Mouse (Mus musculus): Measurements from ENCODE around the gene Derl3. TPM values are rescaled to one million over a fixed set of nuclear protein-coding genes. Genes with fewer than 3 reads are reported as not detected.

Derl3 gene
- polyA plus RNA-seq, 1 experiment from 2014 or later = 1.7 TPM

DNA sequence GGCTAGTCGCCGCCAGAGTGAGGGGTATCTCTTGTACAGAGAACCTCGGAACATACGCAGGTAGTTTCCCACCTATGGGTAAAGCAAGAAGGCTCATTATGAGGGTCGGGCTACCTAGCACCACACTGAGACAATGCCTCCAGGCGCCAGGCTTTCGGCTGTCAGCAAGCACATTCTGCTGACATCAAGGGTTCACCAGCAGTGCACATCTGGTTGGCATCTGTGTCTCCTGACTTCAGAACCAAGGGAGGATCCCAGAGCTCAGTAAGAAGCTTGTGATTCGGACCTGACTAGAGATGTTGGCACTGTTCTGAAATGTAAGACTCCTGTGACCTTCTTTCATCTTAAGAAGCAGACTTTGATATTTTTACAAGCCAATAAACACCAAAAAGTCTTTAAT, 23.6 kb downstream of the Derl3 start:
- Histone ChIP-seq H3K27ac (replicated peaks in 1 of 2; ENCODE audit: control insufficient read depth in 1 of 2, insufficient read depth in 1 of 2, low read depth in 2 of 2, low read length in 2 of 2) (no peak overlapping the region), H3K36me3 (ENCODE audit: control insufficient read depth, insufficient read depth, low read length) (peaks cover 56% of the 10 kb centered on the region), H3K27me3 (ENCODE audit: control insufficient read depth, insufficient read depth, low read length) (no peaks in the 10 kb centered on the region), H3K4me2 (ENCODE audit: low read length) (no peak overlapping the region), H3K9ac (ENCODE audit: low read length) (no peak overlapping the region), H3K4me1 (ENCODE audit: control insufficient read depth in 2 of 2, insufficient read depth in 2 of 2, low read length in 2 of 2) (peaks cover 5 to 34% of the 10 kb centered on the region in 2 experiments), H3K4me3 (ENCODE audit: control insufficient read depth in 1 of 2, insufficient read depth in 1 of 2, low read depth in 1 of 2, low read length in 2 of 2) (no peak overlapping the region), H3K9me3 (ENCODE audit: control insufficient read depth, low read length) (no peaks in the 10 kb centered on the region)
- 80% methylated on average over 8 of the region's 8 CpGs for WGBS
- no peak for ATAC-seq (ENCODE audit: insufficient number of reproducible peaks, insufficient read depth, low FRiP score, low read depth)

DNA sequence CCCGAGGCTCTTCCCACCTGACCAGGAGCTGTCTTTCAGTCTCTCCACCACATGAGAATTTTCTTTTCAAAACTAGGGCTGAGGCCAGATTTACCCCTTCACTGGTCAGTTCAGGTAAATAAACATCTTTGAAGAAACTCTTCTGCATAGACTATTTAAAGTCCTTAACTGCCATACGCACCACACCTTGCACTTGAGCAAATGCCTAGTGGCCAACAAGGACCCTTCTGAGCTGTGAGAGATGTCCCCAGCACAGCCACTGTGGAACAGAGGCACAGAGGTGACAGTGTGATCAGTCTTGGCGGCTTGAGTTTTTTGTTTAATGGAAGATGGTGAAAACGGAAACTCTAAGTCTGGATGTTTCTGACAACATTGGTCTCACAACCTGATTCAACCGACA, 25.8 kb downstream of the Derl3 start:
- Histone ChIP-seq H3K4me2 (ENCODE audit: low read length) (no peak overlapping the region), H3K9ac (ENCODE audit: low read length) (no peak overlapping the region), H3K4me1 (ENCODE audit: control insufficient read depth in 2 of 2, insufficient read depth in 2 of 2, low read length in 2 of 2) (peaks cover 2 to 35% of the 10 kb centered on the region in 2 experiments), H3K4me3 (ENCODE audit: control insufficient read depth in 1 of 2, insufficient read depth in 1 of 2, low read depth in 1 of 2, low read length in 2 of 2) (no peak overlapping the region), H3K27ac (replicated peaks in 1 of 2; ENCODE audit: control insufficient read depth in 1 of 2, insufficient read depth in 1 of 2, low read depth in 2 of 2, low read length in 2 of 2) (no peak overlapping the region), H3K27me3 (ENCODE audit: control insufficient read depth, insufficient read depth, low read length) (no peaks in the 10 kb centered on the region), H3K9me3 (ENCODE audit: control insufficient read depth, low read length) (no peaks in the 10 kb centered on the region), H3K36me3 (ENCODE audit: control insufficient read depth, insufficient read depth, low read length) (peaks cover 50% of the 10 kb centered on the region)
- ATAC-seq (ENCODE audit: insufficient number of reproducible peaks, insufficient read depth, low FRiP score, low read depth) = no peak
- WGBS = 83% methylated on average over 5 of the region's 5 CpGs

DNA sequence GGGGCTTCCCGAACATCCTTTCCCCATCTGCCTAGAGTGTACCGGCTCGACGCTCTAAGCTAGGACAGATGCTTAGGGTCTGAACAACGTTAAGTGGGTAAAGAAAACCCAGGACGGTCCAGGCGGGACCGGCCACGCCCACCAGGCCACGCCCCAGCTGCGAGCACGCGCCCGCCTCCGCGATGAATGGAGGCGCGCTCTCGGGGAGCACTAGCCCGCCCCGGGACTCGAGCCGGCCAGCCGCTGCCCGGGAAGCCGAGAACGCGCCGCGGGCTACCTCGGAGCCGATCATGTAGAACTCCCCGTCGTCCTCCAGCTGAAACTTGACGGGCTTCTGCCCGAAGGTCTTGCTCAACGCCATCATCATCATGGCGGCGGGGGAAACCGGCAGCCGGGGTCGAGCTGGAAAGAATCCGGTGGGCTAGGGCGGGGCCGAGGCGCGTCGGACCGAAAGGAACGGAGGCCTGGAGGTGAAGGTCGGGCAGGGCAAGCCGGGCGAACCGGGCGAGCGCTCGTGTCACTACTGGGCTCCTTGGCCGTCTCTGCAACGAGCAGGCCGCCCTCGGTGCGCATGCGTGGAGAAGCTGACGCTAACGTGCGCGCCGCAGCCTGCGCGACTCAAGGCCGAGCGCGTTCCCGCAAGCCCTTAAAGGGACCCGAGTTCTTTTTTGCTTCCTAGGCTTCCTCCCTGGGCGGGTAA, 28.0 kb downstream of the Derl3 start, which contains the start of gene Smarcb1:
Gene Smarcb1 (minus strand): TSS at position 592 of the 700 bp plus-strand sequence.
- ATAC-seq (ENCODE audit: insufficient number of reproducible peaks, insufficient read depth, low FRiP score, low read depth) = peak; percentile 87
- H3K9me3 ChIP-seq (ENCODE audit: control insufficient read depth, low read length) = no peaks in the 10 kb centered on the region
- H3K27me3 ChIP-seq (ENCODE audit: control insufficient read depth, insufficient read depth, low read length) = no peaks in the 10 kb centered on the region
- under 1% methylated on average over 72 of the region's 76 CpGs for WGBS
- peak within 1 kb of the TSS; percentile 85 for H3K4me2 ChIP-seq (ENCODE audit: low read length)
- H3K27ac ChIP-seq (replicated peaks in 1 of 2; ENCODE audit: control insufficient read depth in 1 of 2, insufficient read depth in 1 of 2, low read depth in 2 of 2, low read length in 2 of 2) = peak within 1 kb of the TSS; percentile 84 to 91
- H3K4me1 ChIP-seq (ENCODE audit: control insufficient read depth in 2 of 2, insufficient read depth in 2 of 2, low read length in 2 of 2) = peaks cover 2 to 33% of the 10 kb centered on the region in 2 experiments
- peak within 1 kb of the TSS; percentile 71 to 86 for H3K4me3 ChIP-seq (ENCODE audit: control insufficient read depth in 1 of 2, insufficient read depth in 1 of 2, low read depth in 1 of 2, low read length in 2 of 2)
- peaks cover 56% of the 10 kb centered on the region for H3K36me3 ChIP-seq (ENCODE audit: control insufficient read depth, insufficient read depth, low read length)
- H3K9ac ChIP-seq (ENCODE audit: low read length) = peak within 1 kb of the TSS; percentile 92

DNA sequence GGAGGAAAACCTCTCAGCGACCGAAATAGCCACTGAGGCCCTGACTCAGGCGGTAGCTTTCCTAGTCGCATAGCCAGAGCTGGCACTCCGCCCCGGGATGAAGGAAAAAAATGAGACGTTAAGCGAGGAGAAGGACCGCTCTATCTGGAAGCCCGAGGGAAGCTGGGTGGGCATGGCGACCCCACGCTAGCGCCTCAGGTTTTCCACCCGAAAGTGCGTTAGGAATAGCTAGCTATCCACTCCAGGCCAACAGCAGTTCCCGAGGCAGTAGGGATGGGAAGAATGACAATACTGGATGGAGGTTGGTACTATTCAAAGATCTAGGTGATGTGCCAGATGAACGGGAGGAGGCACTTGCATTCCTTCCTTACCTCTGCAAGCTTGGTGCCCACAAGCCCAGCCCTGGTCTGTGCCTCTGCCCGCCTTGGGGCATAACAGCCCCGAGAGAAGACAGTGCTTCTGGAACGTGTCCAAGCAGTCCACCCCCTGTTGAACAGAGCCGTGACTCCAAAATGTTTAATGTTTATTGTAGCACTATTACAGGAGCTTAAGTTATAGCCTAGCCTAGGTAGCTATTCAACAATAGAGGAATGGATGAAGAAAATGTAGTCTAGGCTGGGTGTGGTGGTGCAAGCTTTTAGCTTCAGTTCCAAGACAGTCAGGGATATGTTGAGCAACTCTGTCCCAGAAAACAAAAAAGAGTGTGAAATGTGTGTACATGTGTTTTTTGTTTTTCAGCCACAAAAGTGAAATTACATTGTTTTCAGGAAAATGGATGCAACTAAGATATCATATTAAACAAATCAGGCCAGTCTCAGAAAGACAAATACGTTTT, 28.7 kb downstream of the Derl3 start:
- peak overlapping the region; percentile 85 for H3K4me2 ChIP-seq (ENCODE audit: low read length)
- peak overlapping the region; percentile 71 to 86 for H3K4me3 ChIP-seq (ENCODE audit: control insufficient read depth in 1 of 2, insufficient read depth in 1 of 2, low read depth in 1 of 2, low read length in 2 of 2)
- H3K36me3 ChIP-seq (ENCODE audit: control insufficient read depth, insufficient read depth, low read length) = peaks cover 51% of the 10 kb centered on the region
- no peak for ATAC-seq (ENCODE audit: insufficient number of reproducible peaks, insufficient read depth, low FRiP score, low read depth)
- no peaks in the 10 kb centered on the region for H3K9me3 ChIP-seq (ENCODE audit: control insufficient read depth, low read length)
- H3K27ac ChIP-seq (replicated peaks in 1 of 2; ENCODE audit: control insufficient read depth in 1 of 2, insufficient read depth in 1 of 2, low read depth in 2 of 2, low read length in 2 of 2) = peak overlapping the region; percentile 80 to 91
- peaks cover 2 to 33% of the 10 kb centered on the region in 2 experiments for H3K4me1 ChIP-seq (ENCODE audit: control insufficient read depth in 2 of 2, insufficient read depth in 2 of 2, low read length in 2 of 2)
- H3K27me3 ChIP-seq (ENCODE audit: control insufficient read depth, insufficient read depth, low read length) = no peaks in the 10 kb centered on the region
- peak overlapping the region; percentile 92 for H3K9ac ChIP-seq (ENCODE audit: low read length)
- 5% methylated on average over 22 of the region's 22 CpGs for WGBS

DNA sequence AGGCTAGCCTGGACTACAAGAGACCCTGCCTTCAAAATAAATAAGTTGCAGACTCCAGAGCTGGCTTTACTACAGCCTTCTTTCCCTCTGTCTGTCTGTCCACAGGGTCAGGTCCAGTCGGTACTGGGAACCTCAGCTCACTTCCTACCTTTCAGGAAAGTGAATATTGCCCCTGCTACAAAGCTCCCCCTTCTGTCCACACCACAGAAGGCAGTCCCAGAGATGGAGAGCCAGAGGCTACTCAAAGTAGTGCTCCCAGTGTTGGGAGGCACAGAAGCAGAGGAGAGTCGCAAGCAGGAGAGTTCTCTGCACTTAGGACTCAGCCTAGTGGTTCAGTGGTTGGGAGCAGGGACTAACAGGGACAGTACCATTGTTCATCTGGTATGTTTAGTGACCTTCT, 31.1 kb downstream of the Derl3 start:
- 49% methylated on average over 2 of the region's 2 CpGs for WGBS
- no peak overlapping the region for H3K9ac ChIP-seq (ENCODE audit: low read length)

DNA sequence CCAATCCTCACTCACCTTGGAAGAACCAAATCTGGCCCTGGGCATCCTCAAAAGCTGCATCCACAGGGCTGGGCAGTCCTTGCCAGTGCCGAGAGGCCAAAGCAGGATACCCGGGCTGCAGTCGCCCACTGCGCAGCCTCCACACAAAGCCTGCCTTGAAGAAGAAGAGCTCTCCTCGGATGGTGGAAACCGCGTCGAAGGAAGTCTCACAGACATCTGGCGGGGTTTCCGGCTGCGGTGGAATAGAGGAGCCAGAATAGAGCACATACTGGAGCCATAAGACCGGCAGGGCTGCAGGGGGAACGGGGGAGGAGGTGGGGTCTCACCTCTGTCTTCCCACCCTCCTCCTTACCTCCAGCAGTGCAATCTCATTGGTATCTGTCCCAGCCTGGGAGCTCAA, 33.2 kb downstream of the Derl3 start:
- H3K27ac ChIP-seq (replicated peaks in 1 of 2; ENCODE audit: control insufficient read depth in 1 of 2, insufficient read depth in 1 of 2, low read depth in 2 of 2, low read length in 2 of 2) = no peak overlapping the region
- H3K4me3 ChIP-seq (ENCODE audit: control insufficient read depth in 1 of 2, insufficient read depth in 1 of 2, low read depth in 1 of 2, low read length in 2 of 2) = no peak overlapping the region
- H3K4me1 ChIP-seq (ENCODE audit: control insufficient read depth in 2 of 2, insufficient read depth in 2 of 2, low read length in 2 of 2) = peaks cover 11 to 28% of the 10 kb centered on the region in 2 experiments
- WGBS = 60% methylated on average over 13 of the region's 13 CpGs
- H3K4me2 ChIP-seq (ENCODE audit: low read length) = no peak overlapping the region
- no peaks in the 10 kb centered on the region for H3K9me3 ChIP-seq (ENCODE audit: control insufficient read depth, low read length)
- H3K27me3 ChIP-seq (ENCODE audit: control insufficient read depth, insufficient read depth, low read length) = peaks cover 7% of the 10 kb centered on the region
- peaks cover 40% of the 10 kb centered on the region for H3K36me3 ChIP-seq (ENCODE audit: control insufficient read depth, insufficient read depth, low read length)
- no peak overlapping the region for H3K9ac ChIP-seq (ENCODE audit: low read length)
- no peak for ATAC-seq (ENCODE audit: insufficient number of reproducible peaks, insufficient read depth, low FRiP score, low read depth)

More for the DNA sequence above, 31.1 kb downstream of the Derl3 start:
- Histone ChIP-seq H3K4me3 (ENCODE audit: control insufficient read depth in 1 of 2, insufficient read depth in 1 of 2, low read depth in 1 of 2, low read length in 2 of 2) (no peak overlapping the region), H3K27ac (replicated peaks in 1 of 2; ENCODE audit: control insufficient read depth in 1 of 2, insufficient read depth in 1 of 2, low read depth in 2 of 2, low read length in 2 of 2) (no peak overlapping the region), H3K27me3 (ENCODE audit: control insufficient read depth, insufficient read depth, low read length) (no peaks in the 10 kb centered on the region), H3K9me3 (ENCODE audit: control insufficient read depth, low read length) (no peaks in the 10 kb centered on the region), H3K4me2 (ENCODE audit: low read length) (no peak overlapping the region), H3K4me1 (ENCODE audit: control insufficient read depth in 2 of 2, insufficient read depth in 2 of 2, low read length in 2 of 2) (peaks cover 2 to 22% of the 10 kb centered on the region in 2 experiments), H3K36me3 (ENCODE audit: control insufficient read depth, insufficient read depth, low read length) (peaks cover 45% of the 10 kb centered on the region)
- no peak for ATAC-seq (ENCODE audit: insufficient number of reproducible peaks, insufficient read depth, low FRiP score, low read depth)

DNA sequence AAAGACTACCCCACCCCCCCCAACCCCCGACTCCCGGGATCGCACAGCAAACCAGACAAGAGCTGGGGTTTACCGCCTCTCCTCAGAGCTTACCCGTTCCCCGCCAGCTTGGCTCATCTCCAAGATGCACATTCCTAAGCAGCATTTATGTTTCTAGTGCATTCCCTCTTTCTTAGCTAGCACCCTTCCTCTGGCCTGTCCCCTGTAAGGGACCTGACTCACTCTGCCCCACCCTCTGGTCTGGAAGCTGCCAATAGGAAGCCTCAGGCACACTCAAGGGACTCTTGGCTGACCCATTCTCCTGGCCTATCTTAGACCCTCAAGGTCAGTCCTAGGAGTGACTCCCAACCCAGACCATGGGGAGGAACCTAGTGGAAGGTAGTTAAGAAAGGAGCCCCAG, 37.1 kb downstream of the Derl3 start:
- H3K27ac ChIP-seq (replicated peaks in 1 of 2; ENCODE audit: control insufficient read depth in 1 of 2, insufficient read depth in 1 of 2, low read depth in 2 of 2, low read length in 2 of 2) = no peak overlapping the region
- H3K4me2 ChIP-seq (ENCODE audit: low read length) = peak overlapping the region; percentile 36
- H3K27me3 ChIP-seq (ENCODE audit: control insufficient read depth, insufficient read depth, low read length) = peaks cover 11% of the 10 kb centered on the region
- no peaks in the 10 kb centered on the region for H3K9me3 ChIP-seq (ENCODE audit: control insufficient read depth, low read length)
- WGBS = 13% methylated on average over 6 of the region's 6 CpGs
- H3K36me3 ChIP-seq (ENCODE audit: control insufficient read depth, insufficient read depth, low read length) = peaks cover 16% of the 10 kb centered on the region
- H3K4me3 ChIP-seq (ENCODE audit: control insufficient read depth in 1 of 2, insufficient read depth in 1 of 2, low read depth in 1 of 2, low read length in 2 of 2) = no peak overlapping the region
- H3K4me1 ChIP-seq (ENCODE audit: control insufficient read depth in 2 of 2, insufficient read depth in 2 of 2, low read length in 2 of 2) = peaks cover 28 to 29% of the 10 kb centered on the region in 2 experiments
- ATAC-seq (ENCODE audit: insufficient number of reproducible peaks, insufficient read depth, low FRiP score, low read depth) = no peak
- H3K9ac ChIP-seq (ENCODE audit: low read length) = no peak overlapping the region; the same call in 1 of the 2 replicates
